Mouse (Mus musculus): ENCODE data around the gene Dyrk1a.

The Dyrk1a gene

DNA sequence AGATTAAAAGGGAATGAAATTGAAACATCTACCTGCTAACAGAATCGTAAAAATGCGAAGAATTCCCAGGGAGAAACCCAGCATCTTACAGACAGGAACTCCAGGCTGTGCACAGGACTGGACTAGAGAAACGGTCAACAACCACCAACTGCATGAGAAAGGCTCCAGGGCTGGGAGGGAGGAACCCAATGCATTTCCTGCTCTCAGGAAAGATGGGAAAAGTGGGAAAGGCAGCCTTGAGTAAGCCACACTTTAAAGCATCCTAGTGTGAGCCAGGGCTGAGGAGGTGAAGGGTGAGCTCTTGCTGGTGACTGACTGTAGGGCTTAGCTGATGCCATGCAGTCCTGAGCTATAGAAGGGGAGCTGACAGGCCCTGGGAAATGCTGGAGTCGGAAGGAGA lies 131.3 kb downstream of the Dyrk1a start:
- no peak for DNase-seq (ENCODE audit: inconsistent age in 2 of 2, low spot score in 1 of 2)

- no peak for DNase-seq (ENCODE audit: inconsistent age in 2 of 2, low spot score in 1 of 2)
Measured at GRCm38 (mm10) chr16:94701971-94702370, 132.2 kb downstream of the Dyrk1a start.

- peak; percentile 82 to 93 for DNase-seq (ENCODE audit: inconsistent age in 2 of 2, low spot score in 1 of 2)
Measured at GRCm38 (mm10) chr16:94713480-94714094, 143.8 kb downstream of the Dyrk1a start.

DNA sequence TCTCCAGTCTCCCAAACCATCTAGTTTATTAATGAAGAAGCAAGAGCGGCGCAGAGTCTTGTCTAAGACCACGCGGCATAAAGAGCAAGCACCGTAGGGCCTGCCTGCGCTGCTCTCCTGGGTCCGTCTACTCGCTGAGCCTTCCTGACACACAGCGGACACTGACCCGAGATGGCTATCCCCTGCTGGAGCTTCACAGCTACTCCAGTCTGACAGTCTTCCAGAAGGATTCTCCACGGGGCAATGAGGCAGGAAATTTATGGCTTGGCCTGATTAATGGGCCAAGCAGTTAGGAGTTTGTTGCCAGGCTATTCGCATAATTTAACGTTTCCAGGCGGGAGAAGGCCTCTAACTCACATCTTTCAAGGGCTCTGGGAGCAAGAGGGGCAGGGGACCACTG lies 144.7 kb downstream of the Dyrk1a start:
- DNase-seq (ENCODE audit: inconsistent age in 2 of 2, low spot score in 1 of 2): peak in 1 of 2 experiments; percentile 43

DNA sequence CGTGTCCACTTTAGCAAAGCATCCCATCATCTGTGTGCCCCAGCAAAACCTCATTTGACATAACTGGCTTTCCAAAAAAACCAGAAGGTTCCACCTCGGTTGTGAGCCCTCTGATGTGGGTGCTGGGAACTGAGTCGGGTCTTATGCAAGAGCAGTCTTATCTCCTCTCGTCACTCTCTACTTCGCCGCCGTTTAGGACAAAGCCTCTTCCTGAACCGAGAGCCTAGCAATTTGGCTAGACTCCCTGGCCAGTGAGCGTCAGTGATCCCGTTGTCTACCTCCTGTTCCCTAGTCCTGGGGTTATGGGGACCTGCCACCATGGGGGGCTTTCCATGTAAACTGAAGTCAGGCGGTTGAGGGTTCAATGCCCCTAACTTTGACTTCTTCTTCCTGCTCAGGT lies 147.2 kb downstream of the Dyrk1a start:
- no peak for DNase-seq (ENCODE audit: inconsistent age in 2 of 2, low spot score in 1 of 2)

DNA sequence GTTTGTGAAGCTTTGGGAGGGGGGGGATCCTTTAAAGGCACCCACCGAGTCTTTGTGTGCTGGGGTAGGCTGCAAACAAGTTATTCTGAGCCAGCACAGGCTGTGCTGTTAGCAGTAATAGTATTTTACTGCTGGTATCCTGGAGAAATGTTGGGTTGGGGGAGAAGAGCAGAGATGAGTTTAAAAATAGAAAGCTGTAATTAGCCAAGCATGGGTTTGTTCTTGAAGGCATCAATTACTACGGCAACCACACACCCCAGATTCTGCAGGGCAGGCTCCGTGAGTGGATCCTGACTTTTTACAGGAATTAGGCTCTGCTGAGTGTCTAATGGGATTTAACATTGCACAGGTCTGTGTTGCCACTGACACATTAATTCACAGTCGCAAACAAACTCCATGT lies 149.1 kb downstream of the Dyrk1a start:
- no peak for DNase-seq (ENCODE audit: inconsistent age in 2 of 2, low spot score in 1 of 2)

- peak in 1 of 2 experiments; percentile 46 for DNase-seq (ENCODE audit: inconsistent age in 2 of 2, low spot score in 1 of 2)
Measured at GRCm38 (mm10) chr16:94719488-94719887, 149.7 kb downstream of the Dyrk1a start.

GRCm38 (mm10) chr16:94720476-94721153 lies 150.8 kb downstream of the Dyrk1a start:
- no peak for DNase-seq (ENCODE audit: inconsistent age in 2 of 2, low spot score in 1 of 2)

DNA sequence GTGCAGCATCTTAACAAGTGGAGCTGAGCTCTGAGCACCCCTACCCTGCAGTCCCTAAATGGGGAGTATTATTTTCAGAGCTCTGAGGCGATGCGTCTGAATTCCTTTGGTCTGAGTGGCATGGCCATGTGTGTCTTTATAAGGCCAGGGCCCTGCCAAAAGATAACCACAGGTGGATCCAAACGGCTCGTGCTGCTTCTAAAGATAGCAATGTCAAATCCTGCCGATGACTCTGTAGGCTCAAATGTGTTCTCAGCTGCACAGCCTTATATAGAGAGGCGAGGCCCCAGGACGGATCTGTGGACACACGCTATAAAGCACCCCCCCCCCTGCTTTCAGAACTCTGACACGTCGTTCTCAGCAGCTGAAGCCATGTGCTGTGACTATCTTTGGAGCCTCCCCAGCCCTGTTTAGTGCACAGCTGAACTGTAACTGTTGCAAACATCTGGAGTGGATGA lies 151.8 kb downstream of the Dyrk1a start:
- DNase-seq (ENCODE audit: inconsistent age in 2 of 2, low spot score in 1 of 2): no peak

DNA sequence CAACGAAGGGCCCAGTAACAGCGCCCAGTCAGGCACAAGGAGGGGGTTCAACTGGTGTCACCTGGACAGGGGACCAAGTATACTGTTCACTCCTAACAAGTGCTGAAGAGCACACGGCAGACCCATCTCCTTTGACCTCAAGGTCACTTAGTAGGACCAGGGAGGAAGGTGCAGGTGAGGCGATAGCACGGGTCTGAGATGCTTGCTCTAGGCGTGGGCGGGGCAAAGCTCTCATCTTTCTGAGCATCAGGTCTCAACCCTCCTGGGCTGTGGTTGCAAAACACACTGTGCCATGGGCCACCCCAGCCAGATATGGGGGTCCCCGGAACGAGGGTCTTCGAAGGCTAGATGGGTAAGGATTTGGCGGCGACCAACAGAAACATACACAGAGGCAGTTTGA lies 153.1 kb downstream of the Dyrk1a start:
- peak in 1 of 2 experiments; percentile 27 for DNase-seq (ENCODE audit: inconsistent age in 2 of 2, low spot score in 1 of 2)

- DNase-seq (ENCODE audit: inconsistent age in 2 of 2, low spot score in 1 of 2): peak; percentile 90 to 97
Measured at GRCm38 (mm10) chr16:94724061-94724596, 154.3 kb downstream of the Dyrk1a start.

DNA sequence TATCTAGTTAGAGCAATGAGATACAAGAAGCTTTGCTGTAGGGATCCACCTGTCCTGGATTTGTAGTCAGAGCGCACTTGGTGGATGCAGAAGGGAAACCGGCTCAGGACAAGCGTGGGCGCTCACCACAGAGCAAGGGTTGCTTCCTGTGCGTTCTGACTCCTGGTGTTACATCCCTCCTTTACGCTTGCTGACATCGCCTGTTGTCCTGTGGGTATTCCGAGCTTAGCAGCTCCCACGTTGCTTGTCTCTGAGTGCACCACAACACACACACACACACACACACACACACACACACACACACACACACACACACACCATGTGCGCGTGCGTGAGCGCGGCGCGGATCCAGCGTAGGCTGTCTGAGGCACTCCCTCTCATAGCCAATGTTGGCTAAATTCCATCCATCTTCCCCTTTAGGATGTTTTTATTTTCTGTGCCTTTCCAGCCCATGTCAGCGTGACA lies 155.0 kb downstream of the Dyrk1a start:
- peak in 1 of 2 experiments; percentile 44 for DNase-seq (ENCODE audit: inconsistent age in 2 of 2, low spot score in 1 of 2)

DNA sequence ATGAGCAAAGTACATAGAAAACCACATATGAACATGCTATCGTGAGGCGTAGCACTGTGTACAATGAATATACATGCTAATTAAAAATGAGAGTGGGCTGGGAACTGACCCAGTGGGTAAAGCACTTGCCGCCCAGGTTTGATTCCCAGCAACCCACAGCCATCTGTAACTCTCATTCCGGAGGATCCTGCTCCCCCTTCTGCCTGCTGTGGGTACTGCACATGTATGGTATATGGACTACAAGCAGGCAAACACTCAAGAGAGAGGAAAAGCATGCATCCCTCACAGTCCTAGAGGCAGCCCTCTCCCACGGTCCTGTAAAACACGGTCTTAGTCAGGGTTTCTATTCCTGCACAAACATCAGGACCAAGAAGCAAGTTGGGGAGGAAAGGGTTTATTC lies 159.4 kb downstream of the Dyrk1a start:
- DNase-seq (ENCODE audit: inconsistent age in 2 of 2, low spot score in 1 of 2): no peak

- no peak for DNase-seq (ENCODE audit: inconsistent age in 2 of 2, low spot score in 1 of 2)
Measured at GRCm38 (mm10) chr16:94731027-94731426, 161.2 kb downstream of the Dyrk1a start.

- no peak for DNase-seq (ENCODE audit: inconsistent age in 2 of 2, low spot score in 1 of 2)
Measured at GRCm38 (mm10) chr16:94735472-94735871, 165.7 kb downstream of the Dyrk1a start.

GRCm38 (mm10) chr16:94736462-94737358 lies 166.9 kb downstream of the Dyrk1a start:
- DNase-seq (ENCODE audit: inconsistent age in 2 of 2, low spot score in 1 of 2): no peak

GRCm38 (mm10) chr16:94737359-94737687 lies 167.5 kb downstream of the Dyrk1a start:
- no peak for DNase-seq (ENCODE audit: inconsistent age in 2 of 2, low spot score in 1 of 2)

DNA sequence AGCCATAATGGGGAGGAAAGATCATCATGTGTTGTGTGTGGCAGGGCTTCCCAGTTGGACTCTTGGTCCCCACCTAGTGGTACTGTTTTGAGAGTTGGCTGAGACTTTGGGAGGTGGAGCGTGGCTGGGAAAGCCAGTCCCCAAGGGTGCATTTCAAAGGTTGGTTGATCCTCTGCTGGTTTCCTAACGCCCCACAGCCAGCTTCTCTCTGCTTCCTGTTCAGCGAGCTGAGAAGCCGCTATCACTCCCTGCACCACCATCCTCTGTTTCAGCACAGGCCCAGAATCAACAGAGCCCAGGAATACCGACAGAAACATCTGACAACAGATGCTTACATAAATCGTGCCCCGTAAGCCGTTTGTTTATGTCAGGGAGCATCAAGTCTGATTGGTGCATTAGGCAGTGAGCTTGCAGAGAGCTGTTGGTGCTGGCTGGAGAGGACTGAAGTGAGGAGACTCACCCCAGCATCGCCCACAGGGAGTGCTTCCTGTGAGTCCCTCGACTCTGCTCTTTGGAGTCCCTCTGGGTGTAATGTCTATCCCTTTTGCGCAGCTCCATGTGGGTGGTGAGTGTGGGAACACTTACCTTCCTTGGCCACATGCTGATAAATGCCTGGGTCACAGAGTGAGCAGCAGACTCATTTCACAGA lies 174.2 kb downstream of the Dyrk1a start:
- peak; percentile 53 to 80 for DNase-seq (ENCODE audit: inconsistent age in 2 of 2, low spot score in 1 of 2)

GRCm38 (mm10) chr16:94745016-94745415 lies 175.2 kb downstream of the Dyrk1a start:
- DNase-seq (ENCODE audit: inconsistent age in 2 of 2, low spot score in 1 of 2): peak in 1 of 2 experiments; percentile 55

Data from adrenal gland, adult (tissue).